Mouse (Mus musculus) midbrain, embryonic 14.5 days (tissue): ENCODE data around the gene Hdac5. TPM values are rescaled to one million over a fixed set of nuclear protein-coding genes. Genes with fewer than 3 reads are reported as not detected.
"Not testable (repeated sequence)": the region's sequence is repeated elsewhere in the genome, so short reads cannot be mapped to it uniquely, and the experiment has no call there.

Experiments
- ATAC-seq: fragments of 200-750 bp; cut with Nextera tagmentation; 2 replicates; pipeline ENCODE4 v1.8.0; 2017; ENCODE audit warnings: moderate number of reproducible peaks, moderate library complexity; ENCODE audit not compliant: low FRiP score, low TSS enrichment
- DNase-seq: peaks from one replicate; pipeline ENCODE4 v3.0.0-alpha.2; 2015
- H3K27ac ChIP-seq: fragments of 300-500 bp; sonication (generic); replicated peaks from 2 replicates; pipeline ENCODE4 v1.5.1; 2014; ENCODE audit warnings: mild to moderate bottlenecking, low read depth, low read length, moderate library complexity
- H3K27me3 ChIP-seq: fragments of 300-500 bp; sonication (generic); 2 replicates; pipeline ENCODE4 v1.6.1; 2014; ENCODE audit warnings: low read length, control low read depth, mixed read lengths; ENCODE audit not compliant: control insufficient read depth, insufficient read depth
- H3K36me3 ChIP-seq: fragments of 300-500 bp; sonication (generic); 2 replicates; pipeline ENCODE4 v1.6.1; 2014; ENCODE audit warnings: low read length, control low read depth; ENCODE audit not compliant: control insufficient read depth, insufficient read depth
- H3K4me1 ChIP-seq: fragments of 300-500 bp; sonication (generic); 2 replicates; pipeline ENCODE4 v1.6.1; 2014; ENCODE audit warnings: mild to moderate bottlenecking, antibody characterized with exemption, low read length, control low read depth; ENCODE audit not compliant: control insufficient read depth, insufficient read depth
- H3K4me2 ChIP-seq: fragments of 300-500 bp; sonication (generic); 2 replicates; pipeline ENCODE4 v1.6.1; 2014; ENCODE audit warnings: mild to moderate bottlenecking, low read length, moderate library complexity
- H3K4me3 ChIP-seq: fragments of 300-500 bp; sonication (generic); replicated peaks from 2 replicates; pipeline ENCODE4 v1.5.1; 2014; ENCODE audit warnings: low read depth, low read length
- H3K9ac ChIP-seq: fragments of 300-500 bp; sonication (generic); replicated peaks from 2 replicates; pipeline ENCODE4 v1.6.1; 2014; ENCODE audit warnings: mild to moderate bottlenecking, low read length, moderate library complexity
- H3K9me3 ChIP-seq: fragments of 300-500 bp; sonication (generic); 2 replicates; pipeline ENCODE4 v1.6.1; 2016; ENCODE audit warnings: low read length, control low read depth, mixed read lengths; ENCODE audit not compliant: control insufficient read depth
- WGBS: fragments of 180-500 bp; shearing (Covaris S2); extraction: QIAGEN DNeasy Blood & Tissue Kit; methylation state at CpG from one replicate; pipeline ENCODE4 v1.1.7; 2014; 5-methylcytosine and 5-hydroxymethylcytosine counted together
- polyA plus RNA-seq: library from polyadenylated mRNA; unstranded; fragments of >200 nt; fragmentation: Nextera tagmentation; extraction: Ambion mirVana; gene quantifications from 2 replicates; pipeline ENCODE4 v1.2.1, GENCODE M21; 2014

Hdac5 gene
- polyA plus RNA-seq, 1 experiment from 2014 or later, result 56.6 TPM

DNA sequence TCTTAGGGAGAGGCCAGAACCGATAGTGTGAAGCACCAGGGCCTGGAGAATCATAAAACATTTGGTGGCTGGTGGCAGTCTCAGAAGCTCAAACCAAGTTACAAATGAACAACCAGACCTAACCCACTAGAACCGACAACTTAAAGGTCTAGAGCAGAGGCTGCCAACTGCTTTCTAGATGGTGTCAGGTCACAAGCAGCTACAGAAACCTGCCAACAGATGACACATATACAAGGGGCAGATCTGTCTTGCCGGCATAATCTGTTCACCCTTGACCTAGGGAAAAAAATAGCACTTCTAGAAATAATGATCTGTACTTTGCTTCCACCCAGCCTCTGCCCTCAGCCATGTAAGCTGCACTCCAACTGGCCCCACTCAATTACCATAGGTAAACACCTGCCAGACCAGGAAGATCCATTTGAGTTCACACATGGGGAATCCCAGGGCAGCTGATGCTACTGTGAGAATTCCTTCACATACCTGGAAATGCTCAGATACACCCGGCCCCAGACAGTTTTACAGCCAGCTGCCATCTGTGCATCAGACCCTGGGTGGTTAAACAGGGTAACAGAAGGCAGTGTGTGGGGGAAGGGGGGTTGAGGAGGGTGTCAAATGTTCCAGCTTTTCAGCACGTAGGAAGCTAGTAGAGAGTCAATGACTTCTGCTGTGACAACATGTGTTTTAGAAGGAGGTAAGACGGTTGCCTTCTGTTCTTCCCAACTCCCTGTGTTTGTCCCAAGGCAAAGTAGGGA lies 63.8 kb downstream of the Hdac5 start:
- Histone ChIP-seq H3K4me1 (no peaks in the 10 kb centered on the region), H3K36me3 (peaks cover 74% of the 10 kb centered on the region), H3K4me3 (no peak overlapping the region), H3K9ac (no peak overlapping the region), H3K27ac (no peak overlapping the region), H3K4me2 (no peak overlapping the region), H3K9me3 (no peaks in the 10 kb centered on the region), H3K27me3 (no peaks in the 10 kb centered on the region)
- WGBS, result 86% methylated on average over 6 of the region's 6 CpGs
- DNase-seq (no peak), ATAC-seq (no peak)

DNA sequence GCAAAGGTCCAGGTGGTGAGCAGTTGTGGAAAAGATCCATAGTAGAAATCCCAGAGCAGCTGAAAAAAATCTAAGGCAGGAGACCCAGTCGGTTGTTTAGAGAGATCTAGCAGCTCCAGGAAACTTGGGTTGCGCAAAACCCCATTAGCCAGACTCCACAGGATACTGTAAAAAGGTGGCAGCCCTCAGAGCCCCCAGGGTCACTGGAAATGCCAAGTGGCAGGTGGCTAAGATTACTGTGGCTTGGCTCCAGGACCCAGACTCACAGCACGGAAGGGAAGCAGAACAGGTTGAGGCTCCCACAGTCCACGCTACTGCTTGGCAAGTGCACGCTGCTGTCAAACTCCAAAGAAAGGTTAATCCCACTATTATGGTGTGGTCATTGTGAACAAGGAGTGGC lies 70.2 kb downstream of the Hdac5 start:
- Histone ChIP-seq H3K36me3 (peaks cover 35% of the 10 kb centered on the region), H3K4me3 (no peak overlapping the region), H3K4me2 (no peak overlapping the region), H3K9ac (no peak overlapping the region), H3K9me3 (no peaks in the 10 kb centered on the region), H3K27ac (no peak overlapping the region), H3K4me1 (peaks cover 3% of the 10 kb centered on the region; the same call in 1 of the 2 replicates), H3K27me3 (no peaks in the 10 kb centered on the region)
- DNase-seq (no peak), ATAC-seq (no peak)
- 76% methylated on average over 5 of the region's 5 CpGs for WGBS

DNA sequence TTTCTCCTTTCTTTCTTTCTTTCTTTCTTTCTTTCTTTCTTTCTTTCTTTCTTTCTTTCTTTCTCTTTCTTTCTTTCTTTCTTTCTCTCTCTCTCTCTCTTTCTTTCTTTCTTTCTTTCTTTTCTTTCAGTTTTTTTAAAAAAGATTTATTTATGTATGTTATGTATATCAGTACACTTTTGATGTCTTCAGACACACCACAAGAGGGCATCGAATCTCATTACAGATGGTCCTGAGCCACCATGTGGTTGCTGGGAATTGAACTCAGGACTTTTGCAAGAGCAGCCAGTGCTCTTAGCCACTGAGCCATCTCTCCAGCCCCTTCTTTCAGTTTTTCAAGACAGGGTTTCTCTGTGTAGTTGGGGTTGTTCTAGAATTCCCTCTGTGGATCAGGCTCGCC lies 71.9 kb downstream of the Hdac5 start:
- ATAC-seq, H3K4me3 ChIP-seq, H3K4me2 ChIP-seq, H3K27me3 ChIP-seq, DNase-seq, H3K4me1 ChIP-seq, H3K9ac ChIP-seq, H3K9me3 ChIP-seq, H3K27ac ChIP-seq: not testable (repeated sequence)
- peaks cover 24% of the 10 kb centered on the region for H3K36me3 ChIP-seq
- 76% methylated on average over 2 of the region's 2 CpGs for WGBS

DNA sequence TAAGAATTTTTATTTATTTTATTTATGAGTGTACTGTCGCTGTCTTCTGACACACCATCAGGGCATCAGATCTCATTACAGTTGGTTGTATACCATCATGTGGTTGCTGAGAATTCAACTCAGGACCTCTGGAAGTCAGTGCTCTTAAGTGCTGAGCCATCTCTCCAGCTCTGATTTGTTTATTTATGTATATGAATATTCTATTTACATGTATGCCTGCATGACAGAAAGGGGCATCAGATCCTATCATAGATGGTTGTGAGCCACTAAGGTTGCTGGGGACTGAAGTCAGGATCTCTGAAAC lies 73.2 kb downstream of the Hdac5 start:
- no peak overlapping the region for H3K9ac ChIP-seq
- H3K4me3 ChIP-seq, result no peak overlapping the region
- no peaks in the 10 kb centered on the region for H3K27me3 ChIP-seq
- DNase-seq (no peak), ATAC-seq (no peak)
- 16% methylated on average over 1 of the region's 1 CpGs for WGBS
- peaks cover 3% of the 10 kb centered on the region; the same call in 1 of the 2 replicates for H3K4me1 ChIP-seq
- peaks cover 22% of the 10 kb centered on the region for H3K36me3 ChIP-seq
- no peaks in the 10 kb centered on the region for H3K9me3 ChIP-seq
- no peak overlapping the region for H3K27ac ChIP-seq
- no peak overlapping the region for H3K4me2 ChIP-seq

DNA sequence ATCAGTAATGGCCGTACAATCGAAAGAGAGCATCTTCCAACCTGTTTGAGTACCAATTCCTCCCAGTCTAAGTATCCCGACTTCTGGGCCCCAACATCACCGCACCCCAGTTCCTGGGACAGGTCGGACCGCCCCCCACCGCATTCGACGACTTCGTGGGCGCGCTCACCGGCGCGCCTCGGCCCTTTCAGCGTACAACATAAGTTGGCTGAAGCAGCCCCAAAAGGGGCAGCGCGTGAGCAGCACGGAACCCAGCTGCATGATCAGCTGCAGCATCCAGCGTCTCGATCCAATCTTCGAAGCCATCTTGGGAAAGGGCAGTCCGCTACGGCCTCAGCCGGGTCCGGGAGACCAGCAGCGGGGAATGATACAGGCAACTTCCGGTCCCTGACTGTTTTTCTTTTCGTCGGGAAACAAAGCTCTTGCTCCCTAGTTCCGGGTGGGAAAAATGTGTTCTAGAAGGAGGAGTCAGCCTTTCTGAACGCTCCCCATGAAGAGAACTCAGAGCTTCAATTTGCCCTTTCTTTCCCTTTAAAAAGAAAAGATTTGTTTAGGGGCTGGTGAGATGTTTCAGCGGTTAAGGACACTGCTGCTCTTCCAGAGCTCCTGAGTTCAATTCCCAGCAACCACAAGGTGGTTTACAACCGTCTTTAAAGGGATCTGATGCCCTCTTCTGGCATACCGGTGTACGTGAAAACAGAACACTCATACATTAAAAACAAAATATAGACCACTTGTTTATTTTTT lies 73.8 kb downstream of the Hdac5 start, which contains the start of gene Tmem101:
Tmem101 (minus strand) TSS at position 366 of the 747 bp plus-strand sequence.
- no peaks in the 10 kb centered on the region for H3K9me3 ChIP-seq
- H3K36me3 ChIP-seq, result peaks cover 16% of the 10 kb centered on the region
- peak within 1 kb of the TSS; percentile 66 for H3K9ac ChIP-seq
- peak within 1 kb of the TSS; percentile 77 for H3K27ac ChIP-seq
- peak; percentile 86; the same call in 1 of the 2 replicates for ATAC-seq
- DNase-seq, result peak; percentile 95
- WGBS, result under 1% methylated on average over 37 of the region's 37 CpGs
- H3K4me2 ChIP-seq, result peak within 1 kb of the TSS; percentile 70
- H3K4me1 ChIP-seq, result peaks cover 3% of the 10 kb centered on the region; the same call in 1 of the 2 replicates
- H3K4me3 ChIP-seq, result peak within 1 kb of the TSS; percentile 61
- H3K27me3 ChIP-seq, result no peaks in the 10 kb centered on the region

GRCm38 (mm10) chr11:102147213-102147989 lies 82.6 kb downstream of the Hdac5 start:
- no peak for DNase-seq
- no peak for ATAC-seq
- H3K4me1 ChIP-seq, result 0 out of 2 replicates have a peak, but pooled peaks cover 3% of the 10 kb centered on the region
- H3K9me3 ChIP-seq, result no peaks in the 10 kb centered on the region
- peaks cover 1% of the 10 kb centered on the region; the same call in 1 of the 2 replicates for H3K36me3 ChIP-seq
- 9% methylated on average over 34 of the region's 34 CpGs for WGBS
- peaks cover 54% of the 10 kb centered on the region for H3K27me3 ChIP-seq
- no peak overlapping the region for H3K9ac ChIP-seq
- H3K27ac ChIP-seq, result no peak overlapping the region
- H3K4me3 ChIP-seq, result no peak overlapping the region
- H3K4me2 ChIP-seq, result no peak overlapping the region

DNA sequence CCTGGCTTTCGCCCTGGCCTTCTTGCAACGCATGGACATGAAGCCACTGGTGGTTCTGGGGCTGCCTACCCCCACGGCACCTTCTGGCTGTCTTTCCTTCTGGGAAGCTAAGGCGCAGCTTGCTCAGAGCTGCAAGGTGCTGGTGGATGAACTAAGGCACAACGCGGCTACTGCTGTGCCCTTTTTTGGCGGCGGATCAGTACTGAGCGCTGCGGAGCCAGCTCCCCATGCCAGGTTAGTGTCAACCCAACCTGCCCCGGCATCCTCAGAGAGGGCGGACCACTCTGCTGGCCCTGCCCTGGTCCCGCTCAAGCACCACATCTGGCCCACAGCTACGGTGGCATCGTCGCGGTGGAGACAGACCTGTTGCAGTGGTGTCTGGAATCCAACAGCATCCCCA lies 83.4 kb downstream of the Hdac5 start:
- Histone ChIP-seq H3K4me1 (0 out of 2 replicates have a peak, but pooled peaks cover 3% of the 10 kb centered on the region), H3K4me2 (no peak overlapping the region), H3K9me3 (no peaks in the 10 kb centered on the region), H3K9ac (no peak overlapping the region), H3K27ac (no peak overlapping the region), H3K4me3 (no peak overlapping the region), H3K27me3 (peaks cover 56% of the 10 kb centered on the region), H3K36me3 (no peaks in the 10 kb centered on the region)
- 11% methylated on average over 17 of the region's 17 CpGs for WGBS
- DNase-seq, result no peak
- no peak for ATAC-seq

DNA sequence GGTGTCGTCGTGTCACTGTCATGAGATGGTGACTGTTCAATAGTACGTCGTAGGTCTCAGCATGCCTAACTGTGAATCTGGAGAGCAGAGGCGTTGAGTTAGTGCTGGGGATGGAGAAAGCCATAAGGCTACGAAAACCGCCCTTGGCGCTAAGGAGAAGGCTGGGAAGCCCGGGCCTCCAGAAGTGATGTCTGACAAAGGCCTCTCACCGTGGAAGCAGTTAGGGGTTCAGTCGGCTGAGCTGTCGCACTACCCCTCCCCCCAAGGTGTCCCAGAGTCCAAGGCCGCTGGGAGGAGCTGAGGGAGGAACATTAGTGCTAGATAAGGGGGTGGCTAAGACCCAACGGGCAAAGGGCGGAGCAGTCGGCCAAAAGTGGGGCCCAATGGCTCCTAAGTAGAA lies 84.0 kb downstream of the Hdac5 start:
- H3K4me2 ChIP-seq, result no peak overlapping the region

More for the DNA sequence above, 84.0 kb downstream of the Hdac5 start:
- no peak overlapping the region for H3K9ac ChIP-seq
- H3K27ac ChIP-seq, result no peak overlapping the region
- no peaks in the 10 kb centered on the region for H3K9me3 ChIP-seq
- H3K36me3 ChIP-seq, result no peaks in the 10 kb centered on the region
- H3K4me1 ChIP-seq, result 0 out of 2 replicates have a peak, but pooled peaks cover 3% of the 10 kb centered on the region
- no peak for DNase-seq
- no peak for ATAC-seq
- 4% methylated on average over 16 of the region's 16 CpGs for WGBS
- H3K27me3 ChIP-seq, result peaks cover 56% of the 10 kb centered on the region
- no peak overlapping the region for H3K4me3 ChIP-seq
